Mouse (Mus musculus) pancreas, adult 10 weeks (tissue): ENCODE measurements around the gene Ddx6. TPM values are rescaled to one million over a fixed set of nuclear protein-coding genes. Genes with fewer than 3 reads are reported as not detected.

Source experiments
- polyA plus RNA-seq: library from polyadenylated mRNA; stranded (reverse); fragments of 350-450 nt; fragmentation: Illumina TruSeq; extraction: RNeasy Lipid Tissue Mini Kit (QIAGEN cat#74804); gene quantifications from one replicate; pipeline ENCODE4 v1.2.3, GENCODE M21; 2015; ENCODE audit warnings: low read depth, low replicate concordance; ENCODE audit not compliant: insufficient read depth

Ddx6 gene
- 16.2 TPM for polyA plus RNA-seq

GRCm38 (mm10) chr9:44604779-44605615, at the start of gene Ddx6:
TSS of gene Ddx6 (plus strand) at chr9:44604892.

GRCm38 (mm10) chr9:44561597-44561996, 43.1 kb upstream of the Ddx6 start, which contains the start of gene Cxcr5:
TSS of gene Cxcr5 (minus strand) at chr9:44561877.

GRCm38 (mm10) chr9:44673005-44673404, 68.3 kb downstream of the Ddx6 start, which contains the start of gene Treh:
TSS of gene Treh (plus strand) at chr9:44673233.

Other genes starting within 250 kb of the Ddx6 start
- 10.4 TPM for gene Vps11, start 243.2 kb upstream of the Ddx6 start, polyA plus RNA-seq
- gene Hyou1, start 225.4 kb upstream of the Ddx6 start, polyA plus RNA-seq = 69.6 TPM
- gene Slc37a4, start 208.0 kb upstream of the Ddx6 start, polyA plus RNA-seq = 13.2 TPM
- gene Rps25, start 197.8 kb upstream of the Ddx6 start, polyA plus RNA-seq = 701 TPM
- gene Trappc4, start 197.3 kb upstream of the Ddx6 start, polyA plus RNA-seq = 19.2 TPM
- 37.6 TPM for gene Ccdc84, start 186.3 kb upstream of the Ddx6 start, polyA plus RNA-seq
- gene Foxr1, start 163.8 kb upstream of the Ddx6 start, polyA plus RNA-seq = not detected
- gene Upk2, start 149.9 kb upstream of the Ddx6 start, polyA plus RNA-seq = not detected
- 7.3 TPM for gene Bcl9l, start 122.1 kb upstream of the Ddx6 start, polyA plus RNA-seq
- gene Cxcr5, start 43.0 kb upstream of the Ddx6 start, polyA plus RNA-seq = not detected
- not detected for gene Treh, start 68.3 kb downstream of the Ddx6 start, polyA plus RNA-seq
- 17.1 TPM for gene Phldb1, start 130.3 kb downstream of the Ddx6 start, polyA plus RNA-seq
- 28.1 TPM for gene Arcn1, start 163.0 kb downstream of the Ddx6 start, polyA plus RNA-seq
- 20.0 TPM for gene Ift46, start 163.0 kb downstream of the Ddx6 start, polyA plus RNA-seq
- gene Tmem25, start 194.4 kb downstream of the Ddx6 start, polyA plus RNA-seq = 2.2 TPM
- gene Ttc36, start 198.2 kb downstream of the Ddx6 start, polyA plus RNA-seq = not detected